Mouse (Mus musculus): ENCODE results near the gene Sdk1.

Gene Sdk1

GRCm38 (mm10) chr5:141463417-141463816 is 222.1 kb downstream of the Sdk1 start:
- DNase-seq (ENCODE audit: low spot score) = no peak

- DNase-seq (ENCODE audit: low spot score) = no peak
Measured at GRCm38 (mm10) chr5:141468821-141469220, 227.5 kb downstream of the Sdk1 start.

GRCm38 (mm10) chr5:141505281-141505680 is 264.0 kb downstream of the Sdk1 start:
- DNase-seq (ENCODE audit: low spot score) = no peak

- no peak for DNase-seq (ENCODE audit: low spot score)
Measured at GRCm38 (mm10) chr5:141506344-141506743, 265.1 kb downstream of the Sdk1 start.

- DNase-seq (ENCODE audit: low spot score) = no peak
Measured at GRCm38 (mm10) chr5:141524801-141525715, 283.8 kb downstream of the Sdk1 start.

GRCm38 (mm10) chr5:141540193-141540592 is 298.9 kb downstream of the Sdk1 start:
- no peak for DNase-seq (ENCODE audit: low spot score)

GRCm38 (mm10) chr5:141542890-141543666 is 301.8 kb downstream of the Sdk1 start:
- DNase-seq (ENCODE audit: low spot score) = no peak

- no peak for DNase-seq (ENCODE audit: low spot score)
Measured at GRCm38 (mm10) chr5:141553444-141553843, 312.2 kb downstream of the Sdk1 start.

- DNase-seq (ENCODE audit: low spot score) = no peak
Measured at GRCm38 (mm10) chr5:141558731-141559130, 317.4 kb downstream of the Sdk1 start.

GRCm38 (mm10) chr5:141560325-141560724 is 319.0 kb downstream of the Sdk1 start:
- no peak for DNase-seq (ENCODE audit: low spot score)

GRCm38 (mm10) chr5:141561989-141562560 is 320.8 kb downstream of the Sdk1 start:
- DNase-seq (ENCODE audit: low spot score) = no peak

- no peak for DNase-seq (ENCODE audit: low spot score)
Measured at GRCm38 (mm10) chr5:141564197-141564596, 322.9 kb downstream of the Sdk1 start.

- DNase-seq (ENCODE audit: low spot score) = no peak
Measured at GRCm38 (mm10) chr5:141568106-141568505, 326.8 kb downstream of the Sdk1 start.

GRCm38 (mm10) chr5:141570442-141570841 is 329.2 kb downstream of the Sdk1 start:
- DNase-seq (ENCODE audit: low spot score) = no peak

GRCm38 (mm10) chr5:141574263-141574662 is 333.0 kb downstream of the Sdk1 start:
- DNase-seq (ENCODE audit: low spot score) = no peak

- no peak for DNase-seq (ENCODE audit: low spot score)
Measured at GRCm38 (mm10) chr5:141591246-141591645, 350.0 kb downstream of the Sdk1 start.

GRCm38 (mm10) chr5:141612721-141613120 is 371.4 kb downstream of the Sdk1 start:
- DNase-seq (ENCODE audit: low spot score) = no peak

- no peak for DNase-seq (ENCODE audit: low spot score)
Measured at GRCm38 (mm10) chr5:141615763-141616162, 374.5 kb downstream of the Sdk1 start.

- no peak for DNase-seq (ENCODE audit: low spot score)
Measured at GRCm38 (mm10) chr5:141617660-141618059, 376.4 kb downstream of the Sdk1 start.

GRCm38 (mm10) chr5:141625401-141625800 is 384.1 kb downstream of the Sdk1 start:
- no peak for DNase-seq (ENCODE audit: low spot score)

- DNase-seq (ENCODE audit: low spot score) = no peak
Measured at GRCm38 (mm10) chr5:141631641-141632040, 390.4 kb downstream of the Sdk1 start.

- no peak for DNase-seq (ENCODE audit: low spot score)
Measured at GRCm38 (mm10) chr5:141633271-141633670, 392.0 kb downstream of the Sdk1 start.

- DNase-seq (ENCODE audit: low spot score) = no peak
Measured at GRCm38 (mm10) chr5:141636406-141636805, 395.1 kb downstream of the Sdk1 start.

Data from adipocyte (in vitro differentiated cells).